Mouse (Mus musculus) ES-Bruce4 (cell line): ENCODE measurements at regions not wholly inside any gene's neighbourhood (a gene's known extent, or its start where the extent isn't known, plus 50 kb on each side); places are given as distances from the start of the nearest gene placed in this dataset.

ENCODE experiments used
- CTCF ChIP-seq: IDR thresholded peaks from one replicate; pipeline ENCODE4 v1.8.1; 2011; ENCODE audit warnings: low read depth, low read length
- EP300 ChIP-seq: IDR thresholded peaks from 2 replicates; pipeline ENCODE4 v1.6.1; 2011; ENCODE audit warnings: low read depth, low read length; ENCODE audit not compliant: insufficient read depth
- POLR2A ChIP-seq: IDR thresholded peaks from one replicate; pipeline ENCODE4 v1.8.1; 2011; ENCODE audit warnings: low read length; ENCODE audit not compliant: insufficient read depth

DNA sequence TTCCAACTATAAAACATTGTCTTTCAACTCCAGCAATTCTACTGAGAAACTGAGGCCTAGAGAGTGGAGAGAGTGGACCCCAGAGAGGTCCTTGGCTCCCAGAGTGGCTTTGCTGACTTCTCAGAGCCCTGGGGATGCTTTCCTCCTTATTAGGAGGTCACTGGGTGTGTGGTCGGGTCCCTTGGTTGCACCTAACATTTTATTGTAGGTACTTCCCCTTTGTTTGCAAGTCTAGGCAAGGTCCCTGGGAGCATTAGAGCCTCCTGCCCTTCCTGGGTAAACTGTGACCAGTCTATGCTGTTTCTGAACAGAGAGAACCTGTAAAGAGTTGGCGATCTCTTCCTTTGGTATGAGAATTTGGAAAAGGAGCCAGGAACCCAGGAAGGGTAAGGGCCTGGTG, 110.5 kb downstream of the Fam43a start:
- TF ChIP-seq CTCF (no peak), EP300 (no peak), POLR2A (no peak)
